Mouse (Mus musculus) embryonic fibroblast, embryonic 13.5 days (primary cell): ENCODE data around the gene Best2. TPM values are rescaled to one million over a fixed set of nuclear protein-coding genes. Genes with fewer than 3 reads are reported as not detected.

ENCODE experiments used
- H3K27ac ChIP-seq: 2 replicates; pipeline ENCODE4 v1.5.1; 2012; ENCODE audit warnings: low read length, control low read depth, inconsistent platforms; ENCODE audit not compliant: insufficient read depth
- H3K4me1 ChIP-seq: 2 replicates; pipeline ENCODE4 v1.6.1; 2011; ENCODE audit warnings: low read length; ENCODE audit not compliant: control insufficient read depth, insufficient read depth
- H3K4me3 ChIP-seq: 2 replicates; pipeline ENCODE4 v1.5.1; 2011; ENCODE audit warnings: mild to moderate bottlenecking, control low read depth, low read length; ENCODE audit not compliant: insufficient read depth
- CTCF ChIP-seq: IDR thresholded peaks from 2 replicates; pipeline ENCODE4 v1.5.1; 2011; ENCODE audit warnings: mild to moderate bottlenecking, control low read depth, low read length, moderate library complexity, borderline replicate concordance; ENCODE audit not compliant: insufficient read depth
- POLR2A ChIP-seq: IDR thresholded peaks from 2 replicates; pipeline ENCODE4 v1.6.1; 2011; ENCODE audit warnings: low read depth, mild to moderate bottlenecking, control low read depth, low read length, moderate library complexity
- polyA plus RNA-seq: library from polyadenylated mRNA; stranded (reverse); fragments of >200 nt; gene quantifications from 2 replicates; pipeline ENCODE4 v1.2.4, GENCODE M21; 2011; ENCODE audit warnings: low read depth; ENCODE audit not compliant: missing spikeins, insufficient read length

Gene Best2
- polyA plus RNA-seq, 1 experiment = not detected

DNA sequence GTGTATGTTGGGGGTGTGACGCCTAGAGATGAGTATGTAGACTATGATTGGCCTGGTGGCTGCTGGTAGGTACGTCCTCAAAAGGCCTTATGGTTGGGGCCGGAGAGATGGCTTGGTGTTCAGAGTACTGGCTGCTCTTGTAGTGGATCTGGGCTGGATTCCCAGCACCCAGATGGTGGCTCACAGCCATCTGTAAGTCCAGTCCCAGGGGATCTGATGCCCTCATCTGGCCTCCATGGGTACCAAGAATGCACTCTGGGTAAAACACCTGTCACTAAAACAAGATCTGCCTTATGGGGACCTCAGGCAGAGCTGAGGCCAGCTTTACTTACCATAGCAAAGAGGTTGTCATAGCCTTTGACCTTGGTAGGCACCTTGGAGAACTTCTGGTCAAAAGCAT is 9.5 kb upstream of the Best2 start:
- Histone ChIP-seq H3K27ac (no peak overlapping the region), H3K4me3 (peak overlapping the region; percentile 94), H3K4me1 (peaks cover 13% of the 10 kb centered on the region)
- TF ChIP-seq CTCF = no peak

DNA sequence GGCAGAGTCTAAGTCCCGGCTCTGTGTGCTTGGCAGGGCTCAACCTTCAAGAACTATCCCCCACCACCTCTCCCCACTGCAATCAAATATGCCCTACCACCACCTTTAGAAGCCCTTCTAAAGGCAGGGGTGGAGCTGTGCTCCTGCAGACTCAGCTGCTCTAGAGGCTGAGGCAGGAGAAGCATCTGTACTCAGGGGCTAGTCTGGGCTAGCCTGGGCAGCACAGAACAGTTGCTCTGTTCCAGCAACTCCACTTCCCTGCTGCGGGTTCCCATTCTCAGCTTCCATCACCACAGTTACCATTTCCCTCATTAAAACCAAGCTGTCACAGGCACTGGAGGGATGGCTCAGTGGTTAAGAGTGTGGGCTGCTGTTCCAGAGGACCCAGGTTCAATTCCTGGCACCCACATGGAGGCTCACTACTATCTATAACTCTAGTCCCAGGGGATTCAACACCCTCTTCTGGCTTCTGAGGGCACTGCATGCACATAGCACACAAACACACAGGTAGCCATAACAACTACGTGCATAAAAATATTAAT is 7.3 kb upstream of the Best2 start:
- Histone ChIP-seq H3K4me3 (no peak overlapping the region), H3K4me1 (peaks cover 8% of the 10 kb centered on the region), H3K27ac (no peak overlapping the region)
- TF ChIP-seq CTCF (no peak), POLR2A (no peak)

DNA sequence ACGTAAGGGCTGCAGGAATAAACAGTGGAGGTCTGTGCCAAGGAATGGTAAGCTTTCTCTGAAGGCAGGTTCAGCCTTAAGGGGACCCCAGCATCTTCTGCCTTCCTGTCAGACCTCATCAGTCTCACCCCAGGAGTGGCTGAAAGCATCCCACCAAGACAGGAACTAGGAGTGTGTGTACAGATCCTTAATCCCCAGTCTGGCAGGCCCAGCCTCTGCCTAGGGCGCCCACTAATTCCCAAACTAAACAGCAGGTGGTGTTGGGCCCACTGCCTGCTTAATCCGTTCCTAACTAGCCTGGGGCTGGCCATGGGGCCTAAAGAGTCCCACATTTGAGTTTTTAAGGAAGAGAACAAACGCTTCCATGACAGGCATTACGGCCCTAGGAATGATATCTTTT is 2.9 kb upstream of the Best2 start:
- Histone ChIP-seq H3K4me3 (no peak overlapping the region), H3K4me1 (no peaks in the 10 kb centered on the region), H3K27ac (no peak overlapping the region)

DNA sequence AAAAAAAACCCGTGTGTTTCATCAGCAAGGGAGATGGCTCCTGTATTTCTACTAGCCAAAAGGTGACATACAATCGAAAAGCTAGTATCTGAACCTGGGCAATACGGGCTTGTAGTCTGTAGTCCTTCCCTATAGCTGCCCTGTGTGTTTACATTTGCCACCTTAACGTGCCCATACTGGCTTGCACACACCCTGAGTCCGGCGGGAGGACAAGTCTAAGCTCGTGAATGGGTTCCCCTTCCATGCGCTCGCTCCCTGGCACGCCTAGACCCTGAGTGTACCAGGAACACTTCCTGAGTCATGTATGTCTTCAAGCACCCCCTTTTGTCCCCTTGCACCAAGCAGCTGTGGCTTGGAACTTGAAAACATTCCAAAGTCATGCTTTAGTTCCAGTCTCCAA is 2.4 kb upstream of the Best2 start:
- H3K27ac ChIP-seq = no peak overlapping the region
- no peak for TF ChIP-seq CTCF
- TF ChIP-seq POLR2A = no peak
- no peaks in the 10 kb centered on the region for H3K4me1 ChIP-seq
- no peak overlapping the region for H3K4me3 ChIP-seq

More for the DNA sequence above, 2.9 kb upstream of the Best2 start:
- no peak for TF ChIP-seq POLR2A
- TF ChIP-seq CTCF = no peak

DNA sequence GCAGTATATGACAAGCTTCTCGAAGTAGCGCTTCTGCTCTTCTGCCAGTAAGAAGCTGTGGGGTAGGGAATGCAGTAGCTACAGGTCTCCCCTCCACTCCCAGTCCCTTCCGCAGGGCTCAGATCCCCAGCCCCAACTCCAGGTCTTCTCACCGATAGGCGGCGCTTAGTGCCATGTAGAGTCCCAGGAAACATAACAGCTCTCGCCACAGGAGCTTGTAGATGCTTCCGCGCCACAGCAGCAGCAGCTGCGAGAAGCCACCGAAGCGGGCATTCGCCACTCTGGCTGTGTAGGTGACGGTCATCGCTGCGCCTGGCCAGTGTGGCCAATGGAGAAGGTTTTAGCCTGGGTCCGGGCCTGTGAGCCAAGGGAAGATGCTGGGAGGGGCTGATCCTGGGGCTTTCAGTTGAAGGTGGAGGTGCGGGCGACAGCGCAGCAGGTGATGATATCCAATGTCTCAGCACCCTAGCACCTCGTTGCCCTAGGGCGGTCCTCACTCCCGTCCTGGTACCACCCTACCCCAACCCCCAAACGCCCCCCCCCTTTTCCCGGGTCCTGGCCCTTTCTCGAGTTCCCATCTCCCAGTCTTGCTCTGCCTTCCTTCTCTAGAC is 996 bp downstream of the Best2 start:
- no peak overlapping the region for H3K4me3 ChIP-seq
- H3K27ac ChIP-seq = no peak overlapping the region
- H3K4me1 ChIP-seq = no peaks in the 10 kb centered on the region
- TF ChIP-seq CTCF (peak; percentile 29; the same call in 1 of the 2 replicates), POLR2A (no peak)

DNA sequence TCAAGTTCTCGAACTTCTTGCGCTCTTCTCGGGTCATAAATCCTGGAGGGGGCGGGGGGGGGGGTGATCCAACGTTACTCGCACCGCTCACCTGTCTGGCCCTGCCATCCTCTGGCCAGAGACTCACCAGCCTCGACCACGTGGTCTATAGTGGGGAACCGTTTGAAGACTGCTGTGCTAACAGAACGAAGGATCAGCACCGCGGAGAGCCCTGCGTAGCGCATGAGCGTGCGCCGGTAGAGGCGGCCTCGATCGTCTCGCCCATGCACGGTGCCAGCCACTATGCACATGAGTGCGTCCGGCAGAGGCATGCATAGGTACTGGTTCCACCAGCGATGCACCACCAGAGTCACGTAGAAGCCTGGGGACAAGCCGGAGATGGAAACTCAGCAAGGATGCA is 3.1 kb downstream of the Best2 start:
- no peak overlapping the region for H3K27ac ChIP-seq
- no peak overlapping the region for H3K4me3 ChIP-seq
- H3K4me1 ChIP-seq = no peaks in the 10 kb centered on the region
- no peak for TF ChIP-seq CTCF
- TF ChIP-seq POLR2A = no peak

DNA sequence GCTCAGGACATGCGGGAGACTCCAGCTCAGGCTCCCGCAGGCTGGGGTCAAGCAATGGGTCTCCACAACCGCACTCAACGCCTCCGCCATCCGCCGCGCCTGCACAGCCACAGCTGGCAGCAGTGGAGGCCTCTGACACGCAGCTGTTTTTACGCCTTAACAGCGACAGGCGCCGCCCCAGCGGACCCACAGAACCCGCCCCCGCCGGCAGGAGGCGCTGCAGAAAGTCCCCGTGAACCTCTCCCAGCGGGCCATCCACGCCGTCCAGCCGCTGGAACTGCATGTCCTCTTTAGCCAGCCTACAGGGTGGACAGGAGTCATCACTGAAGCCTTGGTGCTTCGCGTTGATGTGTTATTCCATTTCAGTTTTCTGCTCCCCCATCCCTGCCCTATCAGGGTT is 6.6 kb downstream of the Best2 start:
- TF ChIP-seq POLR2A = no peak
- no peak for TF ChIP-seq CTCF
- H3K27ac ChIP-seq = no peak overlapping the region
- H3K4me3 ChIP-seq = no peak overlapping the region
- H3K4me1 ChIP-seq = no peaks in the 10 kb centered on the region

DNA sequence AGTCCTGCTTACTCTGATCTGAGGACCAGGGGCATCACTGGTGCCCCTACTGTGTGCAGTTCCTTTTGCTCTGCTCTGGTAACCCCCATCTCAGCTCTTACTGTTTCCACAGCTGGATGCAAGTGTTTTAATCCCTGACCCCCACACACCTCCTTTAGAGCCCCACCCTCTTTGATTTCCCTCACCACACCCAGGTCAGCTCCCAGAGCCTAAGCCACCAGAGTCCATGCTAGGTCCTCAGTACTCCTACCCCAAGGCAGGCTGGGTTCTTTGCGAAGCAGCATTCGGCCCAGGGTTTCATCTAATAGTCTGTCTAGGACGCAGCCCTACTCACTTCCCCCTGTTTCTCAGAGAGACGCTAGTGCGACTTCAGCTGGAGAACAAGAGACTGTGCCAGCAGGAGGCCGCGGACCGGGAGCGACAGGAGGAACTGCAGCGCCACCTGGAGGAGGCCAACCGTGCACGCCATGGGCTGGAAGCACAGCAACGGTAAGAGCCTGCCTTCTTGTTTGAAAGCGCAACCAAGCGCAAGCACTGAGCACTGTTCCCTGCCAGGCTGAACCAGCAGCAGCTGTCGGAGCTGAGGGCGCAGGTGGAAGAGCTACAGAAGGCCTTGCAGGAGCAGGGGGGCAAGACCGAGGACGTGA is 16.6 kb downstream of the Best2 start:
- Histone ChIP-seq H3K4me1 (no peaks in the 10 kb centered on the region), H3K27ac (no peak overlapping the region), H3K4me3 (no peak overlapping the region)
- TF ChIP-seq POLR2A = no peak
- TF ChIP-seq CTCF = peak; percentile 99

DNA sequence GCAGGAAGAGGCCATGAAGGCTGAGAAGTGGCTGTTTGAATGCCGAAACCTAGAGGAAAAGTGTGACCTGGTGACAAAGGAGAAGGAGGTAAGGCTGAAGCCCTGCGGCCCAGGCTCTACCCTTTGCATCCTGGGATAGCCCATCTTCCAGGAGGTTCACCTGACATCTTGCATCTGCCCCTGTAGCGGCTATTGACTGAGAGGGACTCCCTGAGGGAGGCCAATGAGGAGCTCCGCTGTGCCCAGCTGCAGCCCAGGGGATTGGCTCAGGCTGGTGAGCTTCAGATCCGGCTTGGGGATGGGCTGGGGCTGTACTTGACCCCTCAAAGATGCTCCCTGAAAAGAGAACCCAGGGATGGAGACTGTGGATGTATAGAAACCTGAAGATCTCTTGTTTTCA is 17.4 kb downstream of the Best2 start:
- Histone ChIP-seq H3K4me3 (no peak overlapping the region), H3K27ac (no peak overlapping the region), H3K4me1 (no peaks in the 10 kb centered on the region)
- TF ChIP-seq CTCF = no peak

DNA sequence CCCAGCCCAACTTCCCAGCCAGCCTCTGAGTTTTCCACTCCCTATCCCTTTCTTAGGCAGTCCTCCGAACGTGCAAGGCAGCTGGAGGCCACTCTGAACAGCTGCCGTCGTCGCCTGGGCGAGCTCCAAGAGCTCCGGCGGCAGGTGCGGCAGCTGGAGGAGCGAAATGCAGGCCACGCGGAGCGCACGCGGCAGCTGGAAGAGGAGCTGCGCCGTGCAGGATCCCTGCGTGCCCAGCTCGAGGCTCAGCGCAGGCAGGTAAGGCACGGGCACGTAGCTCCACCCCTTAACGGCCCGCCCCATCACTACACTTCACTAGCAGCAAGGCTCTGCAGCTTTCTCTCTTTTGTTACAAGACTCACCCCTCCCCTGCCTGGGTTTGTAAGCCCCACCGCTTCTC is 18.7 kb downstream of the Best2 start:
- Histone ChIP-seq H3K4me3 (no peak overlapping the region), H3K4me1 (no peaks in the 10 kb centered on the region), H3K27ac (no peak overlapping the region)
- TF ChIP-seq POLR2A (no peak), CTCF (no peak)
